Mouse (Mus musculus) forebrain, embryonic 12.5 days (tissue): ENCODE data around the gene A630089N07Rik. TPM values are rescaled to one million over a fixed set of nuclear protein-coding genes. Genes with fewer than 3 reads are reported as not detected.

Experiments used
- ATAC-seq: fragments of 200-750 bp; cut with Nextera tagmentation; 2 replicates; pipeline ENCODE4 v1.8.0; 2017; ENCODE audit warnings: moderate TSS enrichment; ENCODE audit not compliant: low FRiP score
- H3K27ac ChIP-seq: fragments of 300-500 bp; sonication (generic); 2 replicates; pipeline ENCODE4 v1.5.1; 2016; ENCODE audit warnings: mild to moderate bottlenecking
- H3K27me3 ChIP-seq: fragments of 300-500 bp; sonication (generic); 2 replicates; pipeline ENCODE4 v1.6.1; 2016; ENCODE audit warnings: mild to moderate bottlenecking
- H3K36me3 ChIP-seq: fragments of 300-500 bp; sonication (generic); replicated peaks from 2 replicates; pipeline ENCODE4 v1.6.1; 2016; ENCODE audit warnings: mild to moderate bottlenecking
- H3K4me1 ChIP-seq: fragments of 300-500 bp; sonication (generic); 2 replicates; pipeline ENCODE4 v1.6.1; 2016
- H3K4me2 ChIP-seq: fragments of 300-500 bp; sonication (generic); 2 replicates; pipeline ENCODE4 v1.6.1; 2016; ENCODE audit warnings: mild to moderate bottlenecking, moderate library complexity
- H3K4me3 ChIP-seq: fragments of 300-500 bp; sonication (generic); replicated peaks from 2 replicates; pipeline ENCODE4 v1.5.1; 2016; ENCODE audit warnings: mild to moderate bottlenecking
- H3K9ac ChIP-seq: fragments of 300-500 bp; sonication (generic); 2 replicates; pipeline ENCODE4 v1.6.1; 2016; ENCODE audit warnings: mild to moderate bottlenecking
- H3K9me3 ChIP-seq: fragments of 300-500 bp; sonication (generic); 2 replicates; pipeline ENCODE4 v1.6.1; 2016
- WGBS: fragments of 180-500 bp; shearing (Covaris S2); methylation state at CpG from one replicate; pipeline ENCODE4 v1.1.7; 2016; 5-methylcytosine and 5-hydroxymethylcytosine counted together
- polyA plus RNA-seq: library from polyadenylated mRNA; unstranded; fragments of >200 nt; fragmentation: Nextera tagmentation; extraction: Ambion mirVana; gene quantifications from 2 replicates; pipeline ENCODE4 v1.2.1, GENCODE M21; 2016

Gene A630089N07Rik
- polyA plus RNA-seq, 1 experiment from 2014 or later, result 30.6 TPM

DNA sequence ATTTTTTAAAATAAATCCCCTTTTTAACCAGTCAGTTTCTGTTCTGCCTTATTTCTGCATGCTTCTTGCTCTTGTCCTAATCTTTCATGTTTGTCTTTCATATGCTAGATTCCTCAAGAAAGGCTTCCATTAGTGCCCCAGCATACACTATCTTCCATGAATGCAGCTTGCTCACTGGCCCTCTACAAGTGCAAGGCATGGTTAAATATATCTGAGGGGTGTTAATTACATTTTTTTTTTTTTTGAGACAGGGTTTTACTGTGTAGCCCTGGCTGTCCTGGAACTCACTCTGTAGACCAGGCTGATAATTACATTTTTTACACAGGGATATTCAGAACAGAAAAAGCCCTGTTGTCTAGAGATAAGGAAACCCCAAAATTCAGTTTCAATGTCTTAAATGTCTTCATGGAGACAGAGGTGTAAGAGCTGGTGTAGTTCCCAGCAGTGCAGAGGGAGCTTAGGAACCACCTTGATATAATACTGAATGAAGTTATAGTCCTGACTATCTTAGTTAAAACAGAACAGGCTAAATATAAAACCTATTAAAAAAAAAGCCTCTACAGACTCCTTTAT is 123.8 kb downstream of the A630089N07Rik start:
- peaks cover 32% of the 10 kb centered on the region for H3K36me3 ChIP-seq
- peaks cover 11% of the 10 kb centered on the region; the same call in 1 of the 2 replicates for H3K4me1 ChIP-seq
- no peak overlapping the region for H3K9ac ChIP-seq
- no peak overlapping the region for H3K4me3 ChIP-seq
- H3K27me3 ChIP-seq, result no peaks in the 10 kb centered on the region
- ATAC-seq, result no peak
- no peak overlapping the region for H3K27ac ChIP-seq
- no peak overlapping the region for H3K4me2 ChIP-seq
- no peaks in the 10 kb centered on the region for H3K9me3 ChIP-seq

DNA sequence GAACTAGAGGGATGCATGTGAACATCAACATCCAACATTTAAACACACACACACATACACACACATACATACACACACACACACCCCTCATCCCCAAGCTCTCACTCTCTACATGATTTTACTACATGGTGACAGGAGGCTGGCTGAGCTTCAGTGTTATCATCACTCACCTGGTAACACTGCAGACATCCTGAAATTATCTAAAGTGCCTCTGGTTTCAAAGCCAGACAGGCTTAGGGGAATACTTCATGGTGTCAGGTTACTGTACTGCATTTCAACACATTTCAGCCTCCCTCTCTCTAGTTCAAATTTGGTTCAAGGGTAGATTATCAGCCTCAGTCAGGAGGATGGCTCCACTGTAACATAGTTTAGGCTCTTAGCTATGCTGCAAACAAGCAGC is 124.6 kb downstream of the A630089N07Rik start:
- Histone ChIP-seq H3K27ac (no peak overlapping the region), H3K36me3 (peaks cover 39% of the 10 kb centered on the region), H3K4me1 (peaks cover 11% of the 10 kb centered on the region; the same call in 1 of the 2 replicates), H3K4me3 (no peak overlapping the region), H3K4me2 (no peak overlapping the region), H3K27me3 (no peaks in the 10 kb centered on the region), H3K9ac (no peak overlapping the region), H3K9me3 (no peaks in the 10 kb centered on the region)
- ATAC-seq, result no peak

DNA sequence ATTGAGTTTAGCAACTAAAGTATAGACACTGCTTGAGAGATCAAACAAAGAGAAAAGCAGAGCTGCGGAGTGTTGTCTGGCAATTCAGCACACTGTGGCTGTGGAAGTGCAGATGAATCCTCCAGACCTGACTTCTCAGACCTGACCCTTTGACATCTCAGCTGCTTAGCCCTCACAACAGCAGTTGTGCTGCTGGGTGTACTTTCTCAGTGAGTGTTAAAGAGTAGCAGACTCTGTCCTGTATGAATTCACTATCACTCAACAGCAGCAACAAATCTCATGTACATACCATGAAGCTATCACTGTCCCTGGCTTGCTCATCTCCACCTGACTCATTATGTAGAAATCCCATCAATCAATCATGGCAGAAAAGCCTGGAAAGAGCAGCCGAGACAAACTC is 126.2 kb downstream of the A630089N07Rik start:
- no peak for ATAC-seq
- Histone ChIP-seq H3K36me3 (peaks cover 55% of the 10 kb centered on the region), H3K4me2 (no peak overlapping the region), H3K4me3 (no peak overlapping the region), H3K4me1 (peaks cover 5% of the 10 kb centered on the region; the same call in 1 of the 2 replicates), H3K27me3 (no peaks in the 10 kb centered on the region), H3K9me3 (no peaks in the 10 kb centered on the region), H3K27ac (no peak overlapping the region), H3K9ac (no peak overlapping the region)
- 92% methylated on average over 2 of the region's 2 CpGs for WGBS

DNA sequence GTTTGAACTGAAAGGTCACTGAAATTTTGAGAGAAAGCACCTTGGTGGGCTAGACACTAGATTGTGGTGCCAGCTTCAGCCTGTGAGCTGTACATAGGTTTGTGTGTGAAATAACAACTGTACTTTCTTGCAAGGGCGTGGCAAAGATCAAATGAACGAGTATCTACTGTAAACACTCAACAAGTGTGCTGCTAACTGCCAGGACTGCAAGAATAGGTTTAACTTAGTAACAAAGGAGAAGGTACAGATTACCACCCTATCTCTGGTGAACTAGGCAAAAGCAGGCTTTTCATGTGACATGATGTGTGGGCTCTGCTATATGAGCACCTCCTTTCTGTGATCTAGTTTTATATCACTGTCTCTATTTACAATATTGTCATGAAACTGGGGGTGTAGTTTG is 128.9 kb downstream of the A630089N07Rik start:
- 99% methylated on average over 2 of the region's 2 CpGs for whole genome bisulfite sequencing
- H3K4me2 ChIP-seq, result no peak overlapping the region
- H3K9ac ChIP-seq, result no peak overlapping the region
- H3K27me3 ChIP-seq, result no peaks in the 10 kb centered on the region
- no peaks in the 10 kb centered on the region for H3K4me1 ChIP-seq
- H3K4me3 ChIP-seq, result no peak overlapping the region
- peaks cover 76% of the 10 kb centered on the region for H3K36me3 ChIP-seq
- ATAC-seq, result no peak
- H3K27ac ChIP-seq, result no peak overlapping the region
- H3K9me3 ChIP-seq, result no peaks in the 10 kb centered on the region

DNA sequence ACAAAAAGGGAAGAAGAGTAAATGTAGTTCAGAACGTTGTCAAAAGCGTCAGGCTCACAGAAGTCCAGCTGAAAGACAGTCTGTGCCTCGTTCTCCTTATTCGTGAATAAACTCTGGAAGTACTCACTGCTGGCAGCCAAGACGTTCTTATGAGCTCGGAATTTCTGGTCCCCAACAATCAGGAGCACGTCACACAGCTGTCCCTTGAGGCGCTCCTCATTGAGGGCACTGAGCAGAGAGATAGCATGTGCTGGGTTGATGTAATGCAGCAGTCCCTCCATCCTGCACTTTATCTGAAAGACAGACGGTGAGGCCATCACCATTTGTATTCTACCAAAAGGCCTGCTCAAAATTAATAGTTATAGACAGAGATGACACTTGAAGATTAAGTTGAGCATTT is 129.4 kb downstream of the A630089N07Rik start:
- Histone ChIP-seq H3K27ac (no peak overlapping the region), H3K4me1 (no peaks in the 10 kb centered on the region), H3K9me3 (no peaks in the 10 kb centered on the region), H3K9ac (no peak overlapping the region), H3K4me2 (no peak overlapping the region), H3K27me3 (no peaks in the 10 kb centered on the region), H3K4me3 (no peak overlapping the region), H3K36me3 (peaks cover 79% of the 10 kb centered on the region)
- 94% methylated on average over 9 of the region's 9 CpGs for WGBS
- ATAC-seq, result no peak

DNA sequence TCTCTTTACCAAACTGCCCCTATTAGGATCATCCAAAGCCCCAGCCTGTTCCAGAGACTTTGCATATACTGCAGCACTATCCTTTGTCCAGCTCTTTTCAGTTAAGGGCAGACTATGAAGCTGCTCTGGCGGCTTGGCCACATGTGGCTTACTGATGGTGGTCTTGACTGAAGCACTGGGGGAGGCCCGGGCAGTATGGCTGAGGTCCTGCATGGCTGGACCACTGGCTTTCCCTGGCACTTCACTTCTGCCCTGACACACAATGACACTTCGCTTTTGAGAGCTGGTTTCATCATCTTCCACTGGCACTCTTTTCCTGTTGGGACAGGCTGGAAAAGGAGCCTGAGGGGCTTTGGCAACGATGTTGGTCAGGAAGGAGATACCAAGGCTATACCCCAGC is 129.9 kb downstream of the A630089N07Rik start:
- ATAC-seq, result no peak
- H3K4me2 ChIP-seq, result no peak overlapping the region
- no peaks in the 10 kb centered on the region for H3K9me3 ChIP-seq
- H3K36me3 ChIP-seq, result peaks cover 79% of the 10 kb centered on the region
- WGBS, result 93% methylated on average over 4 of the region's 4 CpGs
- no peaks in the 10 kb centered on the region for H3K27me3 ChIP-seq
- no peaks in the 10 kb centered on the region for H3K4me1 ChIP-seq
- H3K4me3 ChIP-seq, result no peak overlapping the region
- no peak overlapping the region for H3K9ac ChIP-seq
- no peak overlapping the region for H3K27ac ChIP-seq

Other genes starting within 250 kb of the A630089N07Rik start
- 19.4 and 19.8 TPM in 2 replicates for gene Prdm15, start 230.6 kb downstream of the A630089N07Rik start, polyA plus RNA-seq
- 13.0 and 14.5 TPM in 2 replicates for gene C2cd2, start 119.9 kb downstream of the A630089N07Rik start, polyA plus RNA-seq
- gene Zbtb21, start 119.8 kb downstream of the A630089N07Rik start, polyA plus RNA-seq, result 14.2 and 14.3 TPM in 2 replicates
- gene B230307C23Rik, start 85.1 kb downstream of the A630089N07Rik start, polyA plus RNA-seq, result 18.8 and 18.9 TPM in 2 replicates